Mouse (Mus musculus) heart, postnatal 0 days (tissue): ENCODE results near the gene Ninl. TPM values are rescaled to one million over a fixed set of nuclear protein-coding genes. Genes with fewer than 3 reads are reported as not detected.

Experiments used
- ATAC-seq: fragments of 200-750 bp; cut with Nextera tagmentation; 2 replicates; pipeline ENCODE4 v1.8.0; 2017; ENCODE audit warnings: low read depth, moderate number of reproducible peaks, moderate library complexity; ENCODE audit not compliant: insufficient read depth
- DNase-seq: peaks from one replicate; pipeline ENCODE4 v3.0.0-alpha.2; 2016; ENCODE audit warnings: low spot score
- H3K27ac ChIP-seq: fragments of 300-500 bp; sonication (generic); 2 replicates; pipeline ENCODE4 v1.5.1; 2014; ENCODE audit warnings: low read depth, mild to moderate bottlenecking
- H3K27me3 ChIP-seq: fragments of 300-500 bp; sonication (generic); 2 replicates; pipeline ENCODE4 v1.6.1; 2014; ENCODE audit warnings: low read length, mixed read lengths; ENCODE audit not compliant: control insufficient read depth, insufficient read depth
- H3K36me3 ChIP-seq: fragments of 300-500 bp; sonication (generic); replicated peaks from 2 replicates; pipeline ENCODE4 v1.6.1; 2014; ENCODE audit warnings: low read length, mixed read lengths; ENCODE audit not compliant: control insufficient read depth, insufficient read depth
- H3K4me1 ChIP-seq: fragments of 300-500 bp; sonication (generic); 2 replicates; pipeline ENCODE4 v1.6.1; 2014; ENCODE audit warnings: antibody characterized with exemption; ENCODE audit not compliant: control insufficient read depth, insufficient read depth
- H3K4me2 ChIP-seq: fragments of 300-500 bp; sonication (generic); 2 replicates; pipeline ENCODE4 v1.6.1; 2014; ENCODE audit warnings: low read depth, mild to moderate bottlenecking, low read length, moderate library complexity
- H3K4me3 ChIP-seq: fragments of 300-500 bp; sonication (generic); 2 replicates; pipeline ENCODE4 v1.5.1; 2014; ENCODE audit warnings: low read depth, low read length
- H3K9ac ChIP-seq: fragments of 300-500 bp; sonication (generic); replicated peaks from 2 replicates; pipeline ENCODE4 v1.6.1; 2014; ENCODE audit warnings: low read depth, low read length, mixed read lengths
- H3K9me3 ChIP-seq: fragments of 300-500 bp; sonication (generic); replicated peaks from 2 replicates; pipeline ENCODE4 v1.6.1; 2016; ENCODE audit warnings: low read length; ENCODE audit not compliant: control insufficient read depth
- CTCF ChIP-seq: IDR thresholded peaks from 2 replicates; pipeline ENCODE4 v1.5.1; 2016; ENCODE audit warnings: antibody characterized with exemption, control low read depth, low read depth
- EP300 ChIP-seq: IDR thresholded peaks from 2 replicates; pipeline ENCODE4 v1.6.1; 2016; ENCODE audit warnings: antibody characterized with exemption, low read depth
- WGBS: fragments of 180-500 bp; shearing (Covaris S2); extraction: QIAGEN DNeasy Blood & Tissue Kit; methylation state at CpG from one replicate; pipeline ENCODE4 v1.1.7; 2014; 5-methylcytosine and 5-hydroxymethylcytosine counted together
- polyA plus RNA-seq: library from polyadenylated mRNA; unstranded; fragments of >200 nt; fragmentation: Nextera tagmentation; extraction: Ambion mirVana; gene quantifications from 2 replicates; pipeline ENCODE4 v1.2.1, GENCODE M21; 2015
- total RNA-seq: library from RNA; depleted of rRNA; stranded (reverse); fragments of >200 nt; gene quantifications from 2 replicates; pipeline ENCODE4 v1.2.3, GENCODE M21; 2014; ENCODE audit warnings: low replicate concordance; rRNA removed

Gene Ninl
- total and polyA plus RNA-seq, 2 experiments from 2014 or later = 0.27 to 1.4 TPM

- H3K36me3 ChIP-seq = no peaks in the 10 kb centered on the region
- H3K4me1 ChIP-seq = no peaks in the 10 kb centered on the region
- DNase-seq (no peak), ATAC-seq (no peak)
- WGBS = 37% methylated on average over 2 of the region's 2 CpGs
- no peak overlapping the region for H3K27ac ChIP-seq
- no peak overlapping the region for H3K4me2 ChIP-seq
- no peaks in the 10 kb centered on the region for H3K27me3 ChIP-seq
- H3K9me3 ChIP-seq = no peaks in the 10 kb centered on the region
- TF ChIP-seq EP300 (no peak), CTCF (no peak)
- no peak overlapping the region for H3K9ac ChIP-seq
- H3K4me3 ChIP-seq = no peak overlapping the region
These were observed 151.8 kb downstream of the Ninl start for GRCm38 (mm10) chr2:150887370-150887769.

GRCm38 (mm10) chr2:150886315-150886714 lies 152.9 kb downstream of the Ninl start:
- TF ChIP-seq CTCF (no peak), EP300 (no peak)
- Histone ChIP-seq H3K4me1 (no peaks in the 10 kb centered on the region), H3K27ac (no peak overlapping the region), H3K4me3 (no peak overlapping the region), H3K4me2 (no peak overlapping the region), H3K9me3 (no peaks in the 10 kb centered on the region), H3K9ac (no peak overlapping the region), H3K36me3 (no peaks in the 10 kb centered on the region), H3K27me3 (no peaks in the 10 kb centered on the region)
- ATAC-seq (no peak), DNase-seq (no peak)

- Histone ChIP-seq H3K4me3 (no peak overlapping the region), H3K9ac (no peak overlapping the region), H3K4me2 (no peak overlapping the region), H3K9me3 (no peaks in the 10 kb centered on the region), H3K27me3 (no peaks in the 10 kb centered on the region), H3K27ac (no peak overlapping the region), H3K4me1 (no peaks in the 10 kb centered on the region), H3K36me3 (no peaks in the 10 kb centered on the region)
- TF ChIP-seq CTCF (no peak), EP300 (no peak)
- ATAC-seq (no peak), DNase-seq (no peak)
- 82% methylated on average over 1 of the region's 1 CpGs for WGBS
These were observed 153.4 kb downstream of the Ninl start for GRCm38 (mm10) chr2:150885814-150886213.

- Histone ChIP-seq H3K36me3 (no peaks in the 10 kb centered on the region), H3K27me3 (no peaks in the 10 kb centered on the region), H3K9ac (no peak overlapping the region), H3K4me3 (no peak overlapping the region), H3K27ac (no peak overlapping the region), H3K4me2 (no peak overlapping the region), H3K9me3 (no peaks in the 10 kb centered on the region), H3K4me1 (no peaks in the 10 kb centered on the region)
- TF ChIP-seq CTCF = no peak
- no peak for TF ChIP-seq EP300
- ATAC-seq (0 out of 2 replicates have a peak, but pooled peaks have one; percentile 33), DNase-seq (no peak)
- 88% methylated on average over 1 of the region's 1 CpGs for WGBS
These were observed 154.4 kb downstream of the Ninl start for GRCm38 (mm10) chr2:150884779-150885110.

Other genes starting within 250 kb of the Ninl start
- gene Abhd12, start 134.6 kb downstream of the Ninl start, total RNA-seq = 32.6 and 41.4 TPM in 2 replicates
- gene Abhd12, start 134.6 kb downstream of the Ninl start, polyA plus RNA-seq = 31.5 and 34.0 TPM in 2 replicates
- 1.6 and 33.1 TPM in 2 replicates for gene Gins1, start 134.0 kb downstream of the Ninl start, total RNA-seq
- 7.8 and 10.0 TPM in 2 replicates for gene Gins1, start 134.0 kb downstream of the Ninl start, polyA plus RNA-seq
- 7.0 and 9.3 TPM in 2 replicates for gene Nanp, start within 50 bp of the Ninl start, total RNA-seq
- gene Nanp, start within 50 bp of the Ninl start, polyA plus RNA-seq = 11.7 and 15.5 TPM in 2 replicates
- not detected in 2 replicates for gene Gm14151, start 53.0 kb upstream of the Ninl start, total RNA-seq
- gene Gm14151, start 53.0 kb upstream of the Ninl start, polyA plus RNA-seq = not detected in 2 replicates
- not detected in 2 replicates for gene Gm14147, start 58.9 kb upstream of the Ninl start, total RNA-seq
- gene Gm14147, start 58.9 kb upstream of the Ninl start, polyA plus RNA-seq = not detected in 2 replicates